Mouse (Mus musculus) spleen, postnatal 4 days (tissue): ENCODE measurements around the gene Ftcd.

ENCODE experiments used
- DNase-seq, 2 experiments: peaks; one replicate each; pipeline ENCODE4 v3.0.0; 2022; ENCODE audit warnings: low spot score in 2 of 2

The Ftcd gene

GRCm38 (mm10) chr10:76612473-76612872 is 37.0 kb downstream of the Ftcd start:
- no peak for DNase-seq

GRCm38 (mm10) chr10:76622411-76622810 is 47.0 kb downstream of the Ftcd start:
- no peak for DNase-seq

- peak; percentile 57 to 80 for DNase-seq
These were observed 47.7 kb downstream of the Ftcd start, which contains the start of gene Col6a2 for GRCm38 (mm10) chr10:76622928-76623680. Col6a2 (minus strand) TSS chr10:76623630.

GRCm38 (mm10) chr10:76623734-76624133 is 48.3 kb downstream of the Ftcd start:
- no peak for DNase-seq

- DNase-seq = no peak
These were observed 49.5 kb downstream of the Ftcd start for GRCm38 (mm10) chr10:76624903-76625302.

- no peak for DNase-seq
These were observed 52.3 kb downstream of the Ftcd start for GRCm38 (mm10) chr10:76627714-76628113.

- DNase-seq = no peak
These were observed 55.2 kb downstream of the Ftcd start for GRCm38 (mm10) chr10:76630657-76631056.

GRCm38 (mm10) chr10:76632630-76633029 is 57.2 kb downstream of the Ftcd start:
- no peak for DNase-seq

GRCm38 (mm10) chr10:76634094-76634571 is 58.7 kb downstream of the Ftcd start:
- no peak for DNase-seq

- DNase-seq = no peak
These were observed 59.1 kb downstream of the Ftcd start for GRCm38 (mm10) chr10:76634584-76634983.

GRCm38 (mm10) chr10:76636026-76636425 is 60.6 kb downstream of the Ftcd start:
- DNase-seq = no peak

- DNase-seq = no peak
These were observed 61.2 kb downstream of the Ftcd start for GRCm38 (mm10) chr10:76636601-76637000.
